ENCODE assay signal across 8 mouse cellular contexts in the genomic region with DNA sequence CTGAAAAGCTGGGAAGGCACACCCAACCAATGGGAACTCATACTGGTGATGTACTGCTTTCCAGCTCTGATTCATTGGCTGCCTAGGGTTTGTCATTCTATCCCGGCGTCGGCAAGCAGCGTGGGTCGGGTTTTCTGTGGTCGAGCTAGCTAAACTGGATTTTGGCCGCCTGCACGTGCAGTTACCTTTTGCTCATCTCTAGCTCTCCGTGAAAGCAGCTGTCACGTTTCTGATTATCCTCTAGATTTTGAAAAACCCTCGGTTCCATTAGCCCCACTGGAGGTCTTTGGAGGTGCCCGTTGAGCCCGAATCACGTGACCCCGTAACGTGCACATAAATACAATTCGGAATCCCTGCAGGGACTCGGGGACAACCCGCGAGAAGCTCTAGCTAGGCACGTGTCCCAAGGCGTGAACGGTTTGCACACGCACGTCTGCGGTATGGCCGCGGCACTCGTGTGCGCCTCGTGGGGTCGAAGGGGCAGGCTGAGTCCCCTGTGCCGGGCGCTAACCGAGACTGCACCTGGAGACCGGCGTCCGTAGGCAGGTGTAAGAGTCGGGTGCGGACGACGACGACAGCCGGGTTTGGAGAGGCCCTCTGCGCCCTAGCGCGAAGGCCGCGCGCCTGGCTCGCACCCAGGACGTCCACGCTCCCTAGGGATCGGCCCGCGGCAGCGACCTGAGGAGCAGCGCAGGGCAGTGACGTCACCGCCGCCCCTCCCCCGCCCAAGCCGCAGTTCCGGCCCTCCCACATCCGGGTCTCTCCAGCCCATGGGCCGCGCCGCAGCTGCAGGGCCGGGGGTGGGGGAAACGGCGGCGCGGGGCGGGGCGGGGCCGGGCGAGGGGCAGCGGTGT. TPM values are rescaled to one million over a fixed set of nuclear protein-coding genes. Genes with fewer than 3 reads are reported as not detected.
A peak's percentile ranks its signal among the peaks of the same experiment; 100 is the strongest.
DNase-seq lines count a peak whose midpoint lies in the region; ATAC-seq lines count a peak whose summit lies in the region.

No protein-coding gene starts in this region.

- no peaks in the 10 kb centered on the region for H3K36me3 ChIP-seq in heart, embryonic 14.5 days (ENCODE audit: control insufficient read depth, insufficient read depth, low read length)
- H3K36me3 ChIP-seq in liver, embryonic 13.5 days: no peaks in the 10 kb centered on the region
- no peaks in the 10 kb centered on the region for H3K36me3 ChIP-seq in stomach, embryonic 16.5 days (ENCODE audit: control insufficient read depth, insufficient read depth, low read length)

- WGBS in heart, embryonic 14.5 days: under 1% methylated on average over 72 of the region's 78 CpGs
- under 1% methylated on average over 72 of the region's 78 CpGs for WGBS in liver, embryonic 13.5 days (ENCODE audit: insufficient replicate concordance)
- under 1% methylated on average over 78 of the region's 78 CpGs for WGBS in stomach, embryonic 16.5 days

- H3K4me1 ChIP-seq in brown adipose tissue, adult 24 weeks (ENCODE audit: control insufficient read depth, insufficient read depth, insufficient read length, low read length): peaks cover 2% of the 10 kb centered on the region
- H3K4me1 ChIP-seq in heart, embryonic 14.5 days (ENCODE audit: control insufficient read depth in 2 of 2, insufficient read depth in 2 of 2, low read length in 2 of 2): peaks cover 3 to 31% of the 10 kb centered on the region in 2 experiments
- peaks cover 46% of the 10 kb centered on the region for H3K4me1 ChIP-seq in liver, embryonic 13.5 days (replicated peaks)
- peaks cover 20% of the 10 kb centered on the region for H3K4me1 ChIP-seq in stomach, embryonic 16.5 days (ENCODE audit: control insufficient read depth, insufficient read depth, low read length)

- H3K4me3 ChIP-seq in brown adipose tissue, adult 24 weeks (ENCODE audit: insufficient read depth, low read depth, low read length): peak overlapping the region; percentile 95
- H3K4me3 ChIP-seq in heart, embryonic 14.5 days (ENCODE audit: control insufficient read depth in 1 of 2, insufficient read depth in 1 of 2, low read depth in 1 of 2, low read length in 2 of 2): peak overlapping the region; percentile 90 to 95
- peak overlapping the region; percentile 90 for H3K4me3 ChIP-seq in liver, embryonic 13.5 days (replicated peaks)
- peak overlapping the region; percentile 84 for H3K4me3 ChIP-seq in stomach, embryonic 16.5 days (replicated peaks; ENCODE audit: low read length)

- H3K27me3 ChIP-seq in heart, embryonic 14.5 days (ENCODE audit: control insufficient read depth, insufficient read depth, low read length): no peaks in the 10 kb centered on the region
- no peaks in the 10 kb centered on the region for H3K27me3 ChIP-seq in liver, embryonic 13.5 days
- no peaks in the 10 kb centered on the region for H3K27me3 ChIP-seq in stomach, embryonic 16.5 days (ENCODE audit: control insufficient read depth, insufficient read depth, low read length)

- H3K9me3 ChIP-seq in heart, embryonic 14.5 days (ENCODE audit: control insufficient read depth, low read length): no peaks in the 10 kb centered on the region
- H3K9me3 ChIP-seq in liver, embryonic 13.5 days (replicated peaks): no peaks in the 10 kb centered on the region
- no peaks in the 10 kb centered on the region for H3K9me3 ChIP-seq in stomach, embryonic 16.5 days (replicated peaks; ENCODE audit: control insufficient read depth, low read length)

- DNase-seq in CD8-positive naive resting alpha-beta T cell, adult 2 months (ENCODE audit: low read depth in 2 of 2, low spot score in 2 of 2): peak; percentile 80 to 88
- DNase-seq in fat pad, adult 2 months (ENCODE audit: extremely low read depth, low read depth, low spot score): peak; percentile 76
- DNase-seq in kidney, postnatal 14 days: peak; percentile 85
- peak; percentile 86 for DNase-seq in liver, embryonic 13.5 days
- DNase-seq in neural tube, embryonic 10.5 days (ENCODE audit: extremely low spot score, low spot score): peak; percentile 98

- peak; percentile 93 for ATAC-seq in heart, embryonic 14.5 days (ENCODE audit: insufficient number of reproducible peaks, insufficient read depth, low FRiP score, low read depth)
- peak; percentile 87 for ATAC-seq in liver, embryonic 13.5 days (ENCODE audit: low read depth)
- peak; percentile 96 for ATAC-seq in stomach, embryonic 16.5 days (ENCODE audit: insufficient read depth, low FRiP score)

- peak overlapping the region; percentile 83 for H3K27ac ChIP-seq in brown adipose tissue, adult 24 weeks (replicated peaks; ENCODE audit: low read depth, low read length)
- H3K27ac ChIP-seq in heart, embryonic 14.5 days (replicated peaks in 1 of 2; ENCODE audit: control insufficient read depth in 1 of 2, insufficient read depth in 1 of 2, low read depth in 2 of 2, low read length in 2 of 2): peak overlapping the region; percentile 94 to 99
- H3K27ac ChIP-seq in liver, embryonic 13.5 days: peak overlapping the region; percentile 97
- peak overlapping the region; percentile 99 for H3K27ac ChIP-seq in stomach, embryonic 16.5 days (ENCODE audit: low read length)

- peak overlapping the region; percentile 99 for H3K9ac ChIP-seq in heart, embryonic 14.5 days (ENCODE audit: low read length)
- peak overlapping the region; percentile 98 for H3K9ac ChIP-seq in liver, embryonic 13.5 days
- peak overlapping the region; percentile 100 for H3K9ac ChIP-seq in stomach, embryonic 16.5 days (ENCODE audit: low read length)

- H3K4me2 ChIP-seq in heart, embryonic 14.5 days (ENCODE audit: low read length): peak overlapping the region; percentile 84
- H3K4me2 ChIP-seq in liver, embryonic 13.5 days: peak overlapping the region; percentile 92
- H3K4me2 ChIP-seq in stomach, embryonic 16.5 days (ENCODE audit: low read depth, low read length): peak overlapping the region; percentile 60

RNA-seq across cellular contexts. Expression of gene Ppm1a, which starts 3.3 kb away (rescaled TPM):
- 216 and 221 TPM in 2 replicates for polyA plus RNA-seq in brown adipose tissue, adult 24 weeks (2012; ENCODE audit: insufficient read depth, insufficient read length, missing spikeins)
- polyA plus RNA-seq in heart, embryonic 14.5 days (2014; fragmentation: Nextera tagmentation; extraction: Ambion mirVana): 64.1 and 75.9 TPM in 2 replicates
- polyA plus RNA-seq in liver, embryonic 13.5 days (2015; fragmentation: Nextera tagmentation; extraction: Ambion mirVana): 25.6 and 25.8 TPM in 2 replicates
- polyA plus RNA-seq in stomach, embryonic 16.5 days (2015; fragmentation: Nextera tagmentation; extraction: Ambion mirVana): 22.9 and 23.4 TPM in 2 replicates

Comparison
In these comparisons a context has a peak if more than half of its experiments do, and no peak if none do; other contexts are left out.
1. Peak in every context shown above with its lines: DNase-seq, ATAC-seq, H3K4me3 ChIP-seq and H3K27ac ChIP-seq.